Mouse (Mus musculus) liver, adult 2 months (tissue): ENCODE measurements at regions not wholly inside any gene's neighbourhood (a gene's known extent, or its start where the extent isn't known, plus 50 kb on each side); places are given as distances from the start of the nearest gene placed in this dataset.
A peak's percentile ranks its signal among the peaks of the same experiment; 100 is the strongest.

ENCODE experiments used
- DNase-seq: peaks from one replicate; pipeline ENCODE4 v3.0.0-alpha.2; 2011; ENCODE audit warnings: low read depth, low spot score; ENCODE audit errors: extremely low read depth
- H3K27ac ChIP-seq: fragments of 200-500 bp; replicated peaks from 2 replicates; pipeline ENCODE4 v1.5.1; 2012; ENCODE audit warnings: low read depth, mild to moderate bottlenecking, control low read depth, inconsistent platforms, low read length; ENCODE audit not compliant: insufficient read depth
- H3K27me3 ChIP-seq: fragments of 200-500 bp; 2 replicates; pipeline ENCODE4 v1.6.1; 2012; ENCODE audit warnings: mild to moderate bottlenecking, moderate library complexity, low read length, inconsistent platforms; ENCODE audit not compliant: control insufficient read depth, insufficient read depth
- H3K36me3 ChIP-seq: fragments of 200-500 bp; 2 replicates; pipeline ENCODE4 v1.6.1; 2012; ENCODE audit warnings: low read length, inconsistent platforms; ENCODE audit not compliant: control insufficient read depth, insufficient read depth
- H3K4me1 ChIP-seq: fragments of 200-500 bp; 2 replicates; pipeline ENCODE4 v1.6.1; 2011; ENCODE audit warnings: low read length; ENCODE audit not compliant: control insufficient read depth, insufficient read depth
- H3K4me3 ChIP-seq: fragments of 200-500 bp; 2 replicates; pipeline ENCODE4 v1.5.1; 2011; ENCODE audit warnings: low read depth, mild to moderate bottlenecking, control low read depth, low read length, moderate library complexity; ENCODE audit not compliant: insufficient read depth
- H3K79me2 ChIP-seq: fragments of 200-500 bp; 2 replicates; pipeline ENCODE4 v1.6.1; 2012; ENCODE audit warnings: inconsistent platforms, mild to moderate bottlenecking, low read length, moderate library complexity; ENCODE audit not compliant: control insufficient read depth, insufficient read depth
- H3K9ac ChIP-seq: fragments of 200-500 bp; 2 replicates; pipeline ENCODE4 v1.6.1; 2012; ENCODE audit warnings: low read depth, mild to moderate bottlenecking, control low read depth, inconsistent platforms, low read length
- CTCF ChIP-seq: fragments of 200-500 bp; IDR thresholded peaks from 2 replicates; pipeline ENCODE4 v1.5.1; 2011; ENCODE audit warnings: low read depth, low read length, control low read depth
- POLR2A ChIP-seq: fragments of 200-500 bp; IDR thresholded peaks from 2 replicates; pipeline ENCODE4 v1.6.1; 2011; ENCODE audit warnings: low read length, control low read depth; ENCODE audit not compliant: insufficient read depth; ENCODE audit errors: extremely low read depth
- WGBS: fragments of 180-500 bp; shearing (Covaris S2); methylation state at CpG from one replicate; pipeline ENCODE4 v1.1.7; 2018; 5-methylcytosine and 5-hydroxymethylcytosine counted together

DNA sequence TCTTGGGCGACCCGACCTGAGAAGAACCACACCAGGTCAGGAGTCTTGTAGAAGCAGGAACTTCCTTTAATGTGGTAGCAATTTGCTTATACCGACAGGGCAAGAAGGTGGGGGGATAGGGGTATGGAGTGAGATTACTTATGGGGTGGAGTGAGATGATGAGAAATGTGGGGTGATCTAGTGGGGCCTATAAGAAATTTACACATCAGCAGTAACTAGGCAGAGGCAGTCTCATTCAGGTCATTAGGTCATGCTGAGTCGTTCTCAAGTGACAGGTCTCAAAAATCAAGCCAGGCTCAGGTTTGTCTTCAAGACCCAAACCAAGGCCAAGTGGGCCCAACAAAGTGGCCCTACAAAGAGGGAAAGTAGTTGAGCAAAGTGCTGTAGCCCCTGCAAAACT is 889.1 kb downstream of the 5730522E02Rik start:
- TF ChIP-seq POLR2A (no peak), CTCF (no peak)
- DNase-seq: no peak
- no peaks in the 10 kb centered on the region for H3K79me2 ChIP-seq

DNA sequence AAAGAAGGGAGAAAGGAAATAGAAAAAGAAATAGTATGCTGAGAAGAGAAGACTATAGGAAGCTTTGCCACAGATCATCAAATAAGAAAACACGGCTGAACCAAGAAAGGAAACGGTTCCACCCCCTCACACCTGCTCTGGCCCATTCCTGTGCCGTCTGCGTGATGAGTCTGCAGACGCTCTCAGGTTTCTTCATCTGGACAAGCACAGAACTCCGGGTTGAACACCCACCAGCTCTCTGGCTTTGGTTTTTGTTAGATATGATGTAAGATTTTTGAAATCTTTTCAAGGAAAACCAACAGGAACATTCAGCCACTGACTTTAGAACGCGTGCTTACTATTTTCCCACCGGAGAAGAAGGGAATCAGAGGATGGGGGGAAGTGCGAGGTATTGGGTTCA is 895.9 kb downstream of the 5730522E02Rik start:
- WGBS: 83% methylated on average over 10 of the region's 10 CpGs
- H3K9ac ChIP-seq: no peak overlapping the region
- no peak for DNase-seq
- H3K27me3 ChIP-seq: no peaks in the 10 kb centered on the region
- no peaks in the 10 kb centered on the region for H3K79me2 ChIP-seq
- TF ChIP-seq POLR2A (no peak), CTCF (no peak)
- H3K4me1 ChIP-seq: no peaks in the 10 kb centered on the region
- H3K4me3 ChIP-seq: no peak overlapping the region
- no peaks in the 10 kb centered on the region for H3K36me3 ChIP-seq
- no peak overlapping the region for H3K27ac ChIP-seq

More for the DNA sequence above, 889.1 kb downstream of the 5730522E02Rik start:
- H3K36me3 ChIP-seq: no peaks in the 10 kb centered on the region
- H3K4me1 ChIP-seq: no peaks in the 10 kb centered on the region
- H3K9ac ChIP-seq: no peak overlapping the region
- WGBS: 82% methylated on average over 4 of the region's 4 CpGs
- no peak overlapping the region for H3K27ac ChIP-seq
- no peak overlapping the region for H3K4me3 ChIP-seq
- no peaks in the 10 kb centered on the region for H3K27me3 ChIP-seq

DNA sequence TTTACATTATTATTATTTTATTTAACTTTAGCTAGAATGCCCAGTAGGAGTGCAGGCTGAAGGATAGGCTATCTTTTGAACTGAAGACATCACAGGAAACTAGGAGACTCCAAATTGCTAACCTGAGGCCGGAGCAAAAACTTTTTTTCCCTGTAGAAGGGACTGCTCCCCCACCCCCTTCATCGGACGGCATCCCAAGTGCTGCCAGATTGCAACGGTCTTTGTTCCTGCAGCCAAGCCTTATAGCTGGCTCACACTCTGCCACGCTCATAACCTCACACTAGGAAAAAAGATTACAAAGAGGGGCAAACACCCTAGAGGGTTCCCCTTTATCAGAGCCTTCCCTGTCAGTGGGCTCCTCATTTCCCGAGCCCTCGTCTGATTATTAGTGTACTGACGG is 896.7 kb downstream of the 5730522E02Rik start:
- TF ChIP-seq POLR2A (no peak), CTCF (no peak)
- Histone ChIP-seq H3K4me1 (no peaks in the 10 kb centered on the region), H3K36me3 (no peaks in the 10 kb centered on the region), H3K79me2 (no peaks in the 10 kb centered on the region), H3K4me3 (no peak overlapping the region), H3K27me3 (no peaks in the 10 kb centered on the region), H3K9ac (no peak overlapping the region), H3K27ac (no peak overlapping the region)
- WGBS: 67% methylated on average over 8 of the region's 8 CpGs
- DNase-seq: no peak

DNA sequence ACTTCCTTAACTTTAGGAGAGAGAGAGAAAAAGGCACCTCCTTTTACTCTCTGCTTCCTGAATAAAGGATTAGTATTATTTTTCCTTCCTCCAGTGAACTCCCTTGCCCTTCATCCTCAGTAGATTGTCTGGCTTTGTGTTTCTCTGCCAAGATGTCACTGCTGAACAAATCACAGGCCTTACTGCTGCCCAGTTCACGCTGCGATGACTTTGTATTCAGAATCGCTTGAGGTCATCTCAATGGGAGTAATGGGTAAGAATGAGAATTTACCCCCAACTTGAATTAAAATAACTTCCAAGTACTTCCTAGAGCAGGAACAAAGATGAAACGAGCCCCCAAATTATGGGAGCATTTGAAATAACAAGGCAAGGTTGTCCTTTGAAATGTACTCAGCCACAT is 897.3 kb downstream of the 5730522E02Rik start:
- Histone ChIP-seq H3K27ac (no peak overlapping the region), H3K27me3 (no peaks in the 10 kb centered on the region), H3K9ac (no peak overlapping the region), H3K4me1 (no peaks in the 10 kb centered on the region), H3K36me3 (no peaks in the 10 kb centered on the region), H3K79me2 (no peaks in the 10 kb centered on the region), H3K4me3 (no peak overlapping the region)
- no peak for TF ChIP-seq POLR2A
- TF ChIP-seq CTCF: no peak
- WGBS: 65% methylated on average over 4 of the region's 4 CpGs
- DNase-seq: no peak

DNA sequence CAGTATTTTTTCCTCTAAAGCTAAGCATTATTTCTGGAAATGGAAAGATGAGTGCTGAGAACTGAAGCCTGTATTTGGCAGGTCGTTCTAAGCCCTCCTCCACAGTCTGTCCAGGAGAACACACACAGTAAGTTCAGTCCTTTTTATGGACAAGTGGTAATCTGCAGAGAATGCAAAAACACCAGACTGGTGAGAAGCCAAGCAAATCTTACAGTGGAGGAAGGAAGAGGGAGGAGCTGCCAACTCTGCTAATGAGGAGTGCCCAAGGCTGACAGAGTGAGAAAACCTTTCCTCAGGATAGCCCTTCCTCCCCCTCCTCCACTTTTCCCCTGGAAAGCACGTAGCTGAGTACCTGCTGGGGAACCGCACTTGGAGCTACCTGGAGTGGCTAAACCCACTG is 899.8 kb downstream of the 5730522E02Rik start:
- H3K27ac ChIP-seq: no peak overlapping the region
- 33% methylated on average over 3 of the region's 3 CpGs for WGBS
- H3K4me3 ChIP-seq: no peak overlapping the region
- no peak overlapping the region for H3K9ac ChIP-seq
- TF ChIP-seq POLR2A (no peak), CTCF (no peak)
- H3K4me1 ChIP-seq: no peaks in the 10 kb centered on the region
- H3K36me3 ChIP-seq: no peaks in the 10 kb centered on the region
- H3K79me2 ChIP-seq: no peaks in the 10 kb centered on the region
- DNase-seq: no peak
- H3K27me3 ChIP-seq: no peaks in the 10 kb centered on the region

DNA sequence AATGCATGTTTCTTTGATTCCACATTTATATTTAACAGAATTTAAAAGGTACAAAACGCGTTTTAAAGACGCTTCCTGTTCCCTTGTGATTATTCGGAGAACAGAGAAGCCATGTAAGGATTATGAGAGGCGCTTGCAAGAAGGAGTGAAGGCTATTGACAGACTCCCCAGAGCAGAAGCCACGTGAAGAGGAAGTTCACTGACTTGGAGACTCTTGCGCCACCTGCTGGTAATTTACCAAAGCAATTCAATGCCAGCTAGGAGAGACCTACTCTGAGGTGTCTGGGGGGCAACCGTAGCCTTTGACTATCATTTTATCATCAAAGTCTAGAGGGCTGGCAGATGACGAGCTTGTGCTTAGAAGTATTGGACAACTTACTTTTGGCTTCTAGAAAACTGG is 909.4 kb downstream of the 5730522E02Rik start:
- TF ChIP-seq CTCF (peak; percentile 35; the same call in 1 of the 2 replicates), POLR2A (no peak)
- Histone ChIP-seq H3K27ac (no peak overlapping the region), H3K27me3 (no peaks in the 10 kb centered on the region), H3K36me3 (no peaks in the 10 kb centered on the region), H3K9ac (no peak overlapping the region), H3K79me2 (no peaks in the 10 kb centered on the region), H3K4me3 (no peak overlapping the region), H3K4me1 (no peaks in the 10 kb centered on the region)
- WGBS: 12% methylated on average over 9 of the region's 9 CpGs
- DNase-seq: peak; percentile 28
